Comparison of ENCODE assay signal across 8 mouse cellular contexts in the genomic region with DNA sequence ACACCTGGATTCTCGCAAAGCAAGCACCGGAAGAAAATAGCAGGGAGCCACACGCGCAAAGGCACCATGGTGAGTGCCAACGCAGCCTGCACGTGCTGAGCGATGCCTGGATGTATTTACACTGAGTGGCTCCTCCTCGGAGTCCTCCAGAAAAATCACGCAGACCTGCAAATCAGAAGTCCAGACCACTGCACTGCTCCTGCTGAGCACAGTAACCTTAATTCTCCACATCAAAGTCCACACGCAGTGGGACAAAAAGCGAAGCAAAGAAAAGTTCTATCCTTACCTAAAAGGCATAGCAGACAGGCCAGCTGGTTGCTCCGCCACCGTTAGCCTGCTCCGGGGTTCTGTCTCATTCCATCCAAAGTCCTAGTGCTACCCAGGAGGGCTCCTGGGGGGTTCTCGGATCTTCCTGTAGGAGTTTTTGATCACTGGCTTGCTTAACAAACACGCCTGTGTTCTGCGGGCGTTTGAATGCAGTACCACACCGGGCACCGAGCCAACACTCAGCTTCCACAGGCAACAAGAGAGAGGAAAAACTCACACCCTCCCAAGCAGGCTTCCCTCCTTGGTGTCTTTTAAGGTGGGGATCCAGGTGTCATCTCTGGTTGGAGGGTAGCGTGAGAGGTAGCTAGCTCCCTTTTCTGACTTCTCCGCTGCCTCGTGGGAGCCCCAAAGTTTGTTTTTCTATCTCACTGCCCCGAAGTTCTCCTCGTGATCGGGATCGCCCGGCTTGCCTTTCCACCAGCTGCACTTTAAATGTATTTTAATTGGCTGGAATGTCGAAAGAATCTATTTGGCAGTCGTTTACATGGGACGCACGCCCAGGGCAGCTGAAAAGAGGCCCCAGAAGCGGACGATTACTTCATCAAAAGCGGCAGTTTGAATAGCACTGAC. TPM values are rescaled to one million over a fixed set of nuclear protein-coding genes. Genes with fewer than 3 reads are reported as not detected.
DNase-seq lines count a peak whose midpoint lies in the region; ATAC-seq and TF ChIP-seq lines count a peak whose summit lies in the region.

TSS of gene Nckap5 (minus strand) at position 769 of the 897 bp plus-strand sequence.

- H3K4me3 ChIP-seq in forebrain, embryonic 15.5 days = peak within 1 kb of the TSS; percentile 44
- H3K4me3 ChIP-seq in heart, postnatal 0 days (ENCODE audit: low read depth, low read length) = peak within 1 kb of the TSS; percentile 45
- H3K4me3 ChIP-seq in liver, embryonic 11.5 days (ENCODE audit: low read depth, low read length) = peak within 1 kb of the TSS; percentile 28
- peak within 1 kb of the TSS; percentile 12 for H3K4me3 ChIP-seq in neural tube, embryonic 11.5 days (ENCODE audit: low read depth, low read length)

- DNase-seq in CD4-positive, CD25-positive, alpha-beta regulatory T cell, adult 2 months (ENCODE audit: low read depth, low spot score) = peak; percentile 16
- DNase-seq in heart, postnatal 0 days (ENCODE audit: low spot score) = peak; percentile 88
- DNase-seq in kidney, postnatal 14 days = peak; percentile 82
- DNase-seq in liver, embryonic 11.5 days (ENCODE audit: low spot score) = peak; percentile 54
- peak; percentile 79 for DNase-seq in neural tube, embryonic 11.5 days (ENCODE audit: low spot score)
- DNase-seq in thymus, postnatal 0 days (ENCODE audit: low spot score) = peak; percentile 41

- H3K36me3 ChIP-seq in forebrain, embryonic 15.5 days = no peaks in the 10 kb centered on the region
- no peaks in the 10 kb centered on the region for H3K36me3 ChIP-seq in heart, postnatal 0 days (replicated peaks; ENCODE audit: control insufficient read depth, insufficient read depth, low read length)
- no peaks in the 10 kb centered on the region for H3K36me3 ChIP-seq in liver, embryonic 11.5 days (ENCODE audit: control insufficient read depth, insufficient read depth, low read length)
- no peaks in the 10 kb centered on the region for H3K36me3 ChIP-seq in neural tube, embryonic 11.5 days (ENCODE audit: control insufficient read depth, insufficient read depth, low read length)

- no peaks in the 10 kb centered on the region for H3K27me3 ChIP-seq in forebrain, embryonic 15.5 days
- H3K27me3 ChIP-seq in heart, postnatal 0 days (ENCODE audit: control insufficient read depth, insufficient read depth, low read length) = no peaks in the 10 kb centered on the region
- peaks cover 3% of the 10 kb centered on the region; the same call in 1 of the 2 replicates for H3K27me3 ChIP-seq in liver, embryonic 11.5 days (replicated peaks; ENCODE audit: control insufficient read depth, insufficient read depth, low read length)
- no peaks in the 10 kb centered on the region for H3K27me3 ChIP-seq in neural tube, embryonic 11.5 days (ENCODE audit: control insufficient read depth, insufficient read depth, low read length)

- H3K9me3 ChIP-seq in forebrain, embryonic 15.5 days = no peaks in the 10 kb centered on the region
- H3K9me3 ChIP-seq in heart, postnatal 0 days (replicated peaks; ENCODE audit: control insufficient read depth, low read length) = no peaks in the 10 kb centered on the region
- no peaks in the 10 kb centered on the region for H3K9me3 ChIP-seq in liver, embryonic 11.5 days (ENCODE audit: control insufficient read depth, low read length)
- H3K9me3 ChIP-seq in neural tube, embryonic 11.5 days (ENCODE audit: control insufficient read depth, low read length) = no peaks in the 10 kb centered on the region

- H3K4me2 ChIP-seq in forebrain, embryonic 15.5 days (replicated peaks) = peak within 1 kb of the TSS; percentile 88
- peak within 1 kb of the TSS; percentile 61 for H3K4me2 ChIP-seq in heart, postnatal 0 days (ENCODE audit: low read depth, low read length)
- H3K4me2 ChIP-seq in liver, embryonic 11.5 days = peak within 1 kb of the TSS; percentile 69
- peak within 1 kb of the TSS; percentile 58 for H3K4me2 ChIP-seq in neural tube, embryonic 11.5 days (ENCODE audit: low read depth)

- ATAC-seq in CD4-positive, CD25-positive, alpha-beta regulatory T cell, adult 4 months = no peak
- ATAC-seq in forebrain, embryonic 15.5 days (replicated peaks) = peak; percentile 86
- peak; percentile 84 for ATAC-seq in heart, postnatal 0 days (ENCODE audit: insufficient read depth, low read depth)
- ATAC-seq in liver, embryonic 11.5 days (replicated peaks; ENCODE audit: low FRiP score) = no peak
- peak; percentile 85 for ATAC-seq in neural tube, embryonic 11.5 days (ENCODE audit: insufficient read depth, low FRiP score, low TSS enrichment)

- peak within 1 kb of the TSS; percentile 42 for H3K9ac ChIP-seq in forebrain, embryonic 15.5 days (replicated peaks)
- peak within 1 kb of the TSS; percentile 35 for H3K9ac ChIP-seq in heart, postnatal 0 days (replicated peaks; ENCODE audit: low read depth, low read length)
- H3K9ac ChIP-seq in liver, embryonic 11.5 days (ENCODE audit: low read depth, low read length) = no peak within 1 kb of the TSS
- H3K9ac ChIP-seq in neural tube, embryonic 11.5 days (ENCODE audit: low read length) = peak within 1 kb of the TSS; percentile 41

- H3K4me1 ChIP-seq in forebrain, embryonic 15.5 days = peaks cover 27% of the 10 kb centered on the region
- H3K4me1 ChIP-seq in heart, postnatal 0 days (ENCODE audit: control insufficient read depth, insufficient read depth) = peaks cover 12% of the 10 kb centered on the region; the same call in 1 of the 2 replicates
- H3K4me1 ChIP-seq in liver, embryonic 11.5 days (replicated peaks; ENCODE audit: control insufficient read depth, insufficient read depth, low read length) = no peaks in the 10 kb centered on the region
- peaks cover 4% of the 10 kb centered on the region; the same call in 1 of the 2 replicates for H3K4me1 ChIP-seq in neural tube, embryonic 11.5 days (ENCODE audit: control insufficient read depth, insufficient read depth, low read length)

- WGBS in forebrain, embryonic 15.5 days = under 1% methylated on average over 35 of the region's 35 CpGs
- WGBS in heart, postnatal 0 days = 2% methylated on average over 35 of the region's 35 CpGs
- WGBS in liver, embryonic 11.5 days = 11% methylated on average over 35 of the region's 35 CpGs
- WGBS in neural tube, embryonic 11.5 days = 4% methylated on average over 35 of the region's 35 CpGs

- 0 out of 2 replicates have a peak, but pooled peaks have one; percentile 60 for TF ChIP-seq EP300 in heart, postnatal 0 days (IDR thresholded peaks at IDR 0.05; ENCODE audit: low read depth)

- no peak for TF ChIP-seq CTCF in heart, postnatal 0 days (IDR thresholded peaks at IDR 0.05; ENCODE audit: low read depth)

- H3K27ac ChIP-seq in forebrain, embryonic 15.5 days (replicated peaks) = peak within 1 kb of the TSS; percentile 88
- H3K27ac ChIP-seq in heart, postnatal 0 days (ENCODE audit: low read depth) = peak within 1 kb of the TSS; percentile 84
- no peak within 1 kb of the TSS for H3K27ac ChIP-seq in liver, embryonic 11.5 days (ENCODE audit: low read depth, low read length)
- 0 out of 2 replicates have a peak within 1 kb of the TSS, but pooled peaks have one; percentile 54 for H3K27ac ChIP-seq in neural tube, embryonic 11.5 days (ENCODE audit: low read depth, low read length)

RNA-seq across cellular contexts. Expression of gene Nckap5, which starts in this region (rescaled TPM):
- polyA plus RNA-seq in CD4-positive, CD25-positive, alpha-beta regulatory T cell, adult 4 months (2017; shearing (Covaris generic)) = 1 to 10 TPM; 2.1 to 2.3 TPM
- 24.7 and 25.1 TPM in 2 replicates for polyA plus RNA-seq in forebrain, embryonic 15.5 days (2015; fragmentation: Nextera tagmentation; extraction: Ambion mirVana)
- 4.9 and 14.5 TPM in 2 replicates for total RNA-seq in heart, postnatal 0 days (2014; rRNA removed; ENCODE audit: low replicate concordance)
- 4.5 and 4.6 TPM in 2 replicates for polyA plus RNA-seq in heart, postnatal 0 days (2015; fragmentation: Nextera tagmentation; extraction: Ambion mirVana)
- polyA plus RNA-seq in liver, embryonic 11.5 days (2014; fragmentation: Nextera tagmentation; extraction: Ambion mirVana) = 0.67 and 1.1 TPM in 2 replicates
- polyA plus RNA-seq in neural tube, embryonic 11.5 days (2014; fragmentation: Nextera tagmentation; extraction: Ambion mirVana) = 16.1 and 20.6 TPM in 2 replicates
- 0.94 and 1.1 TPM in 2 replicates for polyA plus RNA-seq in thymus, postnatal 0 days (2015; fragmentation: Nextera tagmentation; extraction: Ambion mirVana)

Comparison
In these comparisons a context has a peak if more than half of its experiments do, and no peak if none do; other contexts are left out.
1. DNase-seq: peak in every context shown above with its lines; median percentile 88 in heart, postnatal 0 days; 82 in kidney, postnatal 14 days; 79 in neural tube, embryonic 11.5 days; 54 in liver, embryonic 11.5 days; 41 in thymus, postnatal 0 days; 16 in CD4-positive, CD25-positive, alpha-beta regulatory T cell, adult 2 months.
2. ATAC-seq: peak in forebrain, embryonic 15.5 days (single experiment), heart, postnatal 0 days (single experiment) and neural tube, embryonic 11.5 days (single experiment); none in CD4-positive, CD25-positive, alpha-beta regulatory T cell, adult 4 months (single experiment) and liver, embryonic 11.5 days (single experiment).
3. Peak in every context shown above with its lines, with median percentiles within 50 percentile points of each other: H3K4me2 ChIP-seq and H3K4me3 ChIP-seq.